Mouse (Mus musculus) macrophage (primary cell): Measurements from ENCODE around the gene 2610318N02Rik. TPM values are rescaled to one million over a fixed set of nuclear protein-coding genes. Genes with fewer than 3 reads are reported as not detected.

Experiments used
- H3K27ac ChIP-seq: fragments of 350-480 bp; formaldehyde crosslinking; 2 replicates; pipeline ENCODE4 v1.9.0; 2021
- H3K36me3 ChIP-seq: fragments of 350-480 bp; formaldehyde crosslinking; 2 replicates; pipeline ENCODE4 v1.9.0; 2021; ENCODE audit errors: inconsistent target
- H3K4me3 ChIP-seq: fragments of 350-480 bp; formaldehyde crosslinking; 2 replicates; pipeline ENCODE4 v1.9.0; 2021; ENCODE audit errors: inconsistent target
- H3K79me2 ChIP-seq: fragments of 350-480 bp; formaldehyde crosslinking; 2 replicates; pipeline ENCODE4 v1.9.0; 2021; ENCODE audit errors: inconsistent target
- WGBS: methylation state at CpG from one replicate; pipeline ENCODE4 v1.1.7; 2026; ENCODE audit warnings: inconsistent platforms; ENCODE audit not compliant: missing documents; 5-methylcytosine and 5-hydroxymethylcytosine counted together
- polyA plus RNA-seq: library from polyadenylated mRNA; stranded (reverse); fragments of 250-400 nt; gene quantifications from 3 replicates; pipeline ENCODE4 v1.2.4, GENCODE M21; 2018; ENCODE audit warnings: inconsistent platforms

2610318N02Rik gene
- polyA plus RNA-seq, 1 experiment from 2014 or later, result 2.5 TPM

DNA sequence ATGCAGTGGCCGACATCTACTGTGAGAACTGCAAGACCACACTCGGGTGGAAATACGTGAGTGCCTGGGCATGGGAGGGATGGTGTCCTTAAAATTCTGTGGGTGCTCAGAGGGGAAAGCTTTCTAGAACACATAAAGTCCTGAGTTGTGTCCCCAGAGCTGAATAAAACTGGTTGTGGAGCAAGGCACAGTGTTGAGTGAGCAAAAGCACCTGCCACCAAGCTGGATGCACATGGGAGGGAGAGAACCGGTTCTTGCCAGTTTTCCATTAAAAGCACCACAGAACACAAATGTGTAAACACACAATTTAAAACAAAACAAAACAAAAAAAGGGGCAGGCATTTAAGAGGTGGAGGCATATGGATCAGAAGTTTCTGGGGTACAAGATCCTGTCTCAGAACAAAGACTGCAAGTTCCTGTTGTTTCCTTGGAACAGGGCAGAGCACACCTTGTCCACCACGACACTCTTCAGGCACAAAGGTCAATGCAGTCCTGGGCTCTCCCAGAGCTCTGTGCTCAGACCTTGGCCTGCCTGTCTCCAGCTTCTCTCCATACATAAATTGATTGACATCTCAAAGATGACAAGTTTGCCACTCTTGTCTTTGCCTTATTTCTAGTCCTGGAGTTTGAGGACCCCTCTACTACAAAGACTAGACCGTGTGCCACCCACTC lies 42.7 kb downstream of the 2610318N02Rik start:
- WGBS, result 98% methylated on average over 6 of the region's 6 CpGs
- peaks cover 53% of the 10 kb centered on the region for H3K36me3 ChIP-seq
- H3K4me3 ChIP-seq, result no peak overlapping the region

DNA sequence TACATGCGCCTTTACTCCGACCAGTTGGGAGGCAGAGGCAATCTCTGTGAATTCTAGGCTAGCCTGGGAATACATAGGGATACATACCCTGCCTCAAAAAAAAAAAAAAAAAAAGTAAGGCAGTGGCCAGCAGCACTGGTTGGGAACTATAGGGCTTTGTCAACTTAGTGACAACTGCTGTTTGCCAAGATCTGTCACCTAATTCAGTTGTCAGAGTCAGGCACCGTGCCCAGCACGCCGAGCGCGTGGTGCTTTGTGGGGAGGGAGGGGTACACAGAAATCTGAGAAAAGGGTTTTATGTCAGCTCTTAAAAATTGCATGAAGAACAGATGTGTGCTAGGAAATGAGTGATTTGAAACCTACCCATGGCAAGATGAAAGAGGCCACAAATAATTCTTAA lies 46.9 kb downstream of the 2610318N02Rik start:
- H3K4me3 ChIP-seq, result no peak overlapping the region
- 98% methylated on average over 7 of the region's 7 CpGs for WGBS
- H3K36me3 ChIP-seq, result peaks cover 17% of the 10 kb centered on the region; the same call in 1 of the 2 replicates

More for the DNA sequence above, 42.7 kb downstream of the 2610318N02Rik start:
- no peaks in the 10 kb centered on the region for H3K79me2 ChIP-seq
- H3K27ac ChIP-seq, result no peak overlapping the region

DNA sequence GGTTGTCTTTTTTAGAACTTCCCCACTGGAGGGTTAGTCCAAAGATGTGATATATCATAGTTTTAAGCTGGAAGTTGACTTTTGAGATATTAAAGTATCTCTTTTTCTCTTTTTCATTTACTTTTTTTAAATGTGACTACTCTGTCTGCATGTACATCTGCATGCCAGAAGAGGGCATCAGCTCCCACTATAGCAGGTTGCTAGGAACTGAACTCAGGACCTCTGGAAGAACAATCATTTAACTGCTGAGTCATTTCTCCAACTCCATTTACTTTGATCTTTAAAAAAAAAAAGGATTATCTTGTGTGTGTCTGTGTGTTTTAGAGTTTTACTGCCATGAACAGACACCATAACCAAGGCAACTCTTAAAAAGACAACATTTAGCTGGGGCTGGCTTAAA lies 48.1 kb downstream of the 2610318N02Rik start:
- Histone ChIP-seq H3K4me3 (no peak overlapping the region), H3K79me2 (no peaks in the 10 kb centered on the region), H3K27ac (no peak overlapping the region), H3K36me3 (peaks cover 8% of the 10 kb centered on the region; the same call in 1 of the 2 replicates)

More for the DNA sequence above, 46.9 kb downstream of the 2610318N02Rik start:
- H3K27ac ChIP-seq, result no peak overlapping the region
- no peaks in the 10 kb centered on the region for H3K79me2 ChIP-seq

DNA sequence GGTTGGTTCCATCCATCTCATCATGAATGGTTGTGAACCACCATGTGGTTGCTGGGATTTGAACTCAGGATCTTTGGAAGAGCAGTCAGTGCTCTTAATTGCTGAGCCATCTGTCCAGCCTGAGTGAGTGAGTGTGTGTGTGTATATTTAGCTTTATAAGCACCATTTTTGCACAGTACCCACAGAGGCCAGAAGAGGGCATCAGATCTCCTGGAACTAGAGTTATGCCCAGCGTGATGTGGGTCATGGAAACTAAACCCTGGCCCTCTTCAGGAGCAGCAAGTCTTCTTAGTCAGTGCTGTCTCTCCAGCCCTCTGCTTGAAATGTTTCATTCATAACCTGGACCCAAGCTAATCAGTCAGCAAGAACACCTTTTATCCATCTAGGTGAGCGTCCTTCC lies 48.7 kb downstream of the 2610318N02Rik start:
- Histone ChIP-seq H3K4me3 (no peak overlapping the region), H3K36me3 (peaks cover 2% of the 10 kb centered on the region; the same call in 1 of the 2 replicates), H3K27ac (no peak overlapping the region), H3K79me2 (no peaks in the 10 kb centered on the region)
- 96% methylated on average over 2 of the region's 2 CpGs for WGBS

DNA sequence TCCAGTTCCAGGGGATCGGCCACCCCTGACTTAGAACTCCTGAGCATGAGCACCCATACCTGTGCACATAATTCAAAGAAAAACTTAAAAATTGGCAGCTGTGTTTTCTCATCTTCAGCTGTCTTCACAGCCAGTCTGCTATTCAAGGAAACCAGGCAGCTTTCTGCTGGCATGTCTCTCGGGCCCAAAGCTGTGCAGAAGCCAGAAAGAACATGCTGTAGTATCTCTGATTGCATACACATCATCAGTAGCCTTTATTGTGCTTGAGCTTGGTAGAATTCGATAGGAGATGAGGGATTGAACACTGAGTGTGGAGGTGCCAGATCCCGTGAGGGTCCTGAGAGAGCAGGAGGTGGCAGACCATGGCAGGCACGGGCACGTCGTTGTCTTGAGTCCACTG lies 52.0 kb downstream of the 2610318N02Rik start:
- H3K27ac ChIP-seq, result no peak overlapping the region
- 98% methylated on average over 7 of the region's 7 CpGs for WGBS
- no peaks in the 10 kb centered on the region for H3K36me3 ChIP-seq
- H3K79me2 ChIP-seq, result no peaks in the 10 kb centered on the region
- H3K4me3 ChIP-seq, result no peak overlapping the region

DNA sequence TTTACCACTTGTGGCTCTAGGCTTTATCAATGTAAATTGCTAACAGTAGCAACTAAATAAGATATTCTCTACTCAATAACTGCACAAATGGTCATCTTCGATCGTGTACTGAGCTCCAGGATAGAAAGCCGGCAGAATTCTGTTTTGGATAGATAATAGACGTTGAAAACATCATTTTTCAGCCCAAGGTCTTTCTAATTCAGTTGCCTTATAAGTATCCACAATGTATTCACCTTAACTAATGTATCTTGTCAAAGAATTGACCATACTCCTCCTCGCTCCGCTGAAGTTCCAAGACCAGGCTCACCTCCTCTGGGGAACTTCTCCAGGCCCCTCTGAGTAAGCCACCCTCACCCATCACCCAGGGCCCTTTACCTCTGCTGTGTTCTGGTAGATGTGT lies 54.3 kb downstream of the 2610318N02Rik start:
- Histone ChIP-seq H3K79me2 (no peaks in the 10 kb centered on the region), H3K4me3 (peak overlapping the region; percentile 24; the same call in 1 of the 2 replicates), H3K36me3 (no peaks in the 10 kb centered on the region), H3K27ac (no peak overlapping the region)
- WGBS, result 46% methylated on average over 6 of the region's 6 CpGs

DNA sequence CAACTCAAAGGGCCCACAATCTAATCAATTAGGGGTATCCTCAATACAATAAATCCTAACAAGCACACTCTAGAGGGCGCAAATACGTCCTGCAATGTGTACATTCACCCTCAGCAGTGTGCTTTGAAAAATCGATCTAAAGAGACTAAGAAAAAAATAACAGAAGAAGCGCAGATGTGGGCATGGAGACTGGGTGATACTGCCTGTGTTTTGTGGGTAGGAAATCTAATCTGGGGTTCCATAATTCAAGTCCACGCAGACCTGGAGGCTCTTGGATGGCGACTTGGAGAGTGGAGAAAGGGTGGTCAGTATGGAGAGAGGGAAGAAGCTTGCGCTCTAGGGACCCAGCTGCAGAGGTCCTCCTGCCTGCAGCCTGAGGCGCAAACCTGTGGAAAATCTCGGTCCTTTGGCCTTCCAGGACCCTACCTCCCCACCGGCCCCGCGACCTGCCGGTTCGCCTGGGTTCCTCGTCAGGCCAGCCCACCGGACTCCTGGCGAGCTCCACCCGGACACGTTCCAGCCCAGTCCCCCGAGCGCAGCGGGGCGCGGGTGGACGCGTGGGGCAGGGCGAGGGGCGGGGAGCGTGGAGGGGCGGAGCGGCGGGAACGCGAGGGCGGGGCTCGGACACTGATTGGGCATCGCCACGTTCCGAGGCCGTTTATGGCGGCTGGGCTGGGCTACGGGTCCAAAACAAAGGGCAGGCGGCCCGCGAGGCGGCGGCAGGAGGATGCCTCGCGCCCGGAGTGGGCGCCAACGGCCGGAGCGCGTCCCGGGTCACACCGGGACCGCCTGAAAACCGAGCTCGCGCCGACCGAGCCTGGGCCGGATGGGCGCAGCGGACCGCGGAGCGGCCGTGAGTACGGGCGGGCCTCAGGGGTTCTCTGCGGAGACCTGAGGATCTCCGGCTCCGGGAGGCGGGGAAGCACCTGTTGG lies 55.2 kb downstream of the 2610318N02Rik start, which contains the start of gene Ypel1:
Ypel1 (plus strand) TSS at position 186 of the 933 bp plus-strand sequence.
- no peaks in the 10 kb centered on the region for H3K36me3 ChIP-seq
- H3K4me3 ChIP-seq, result peak within 1 kb of the TSS; percentile 27
- H3K79me2 ChIP-seq, result no peaks in the 10 kb centered on the region
- H3K27ac ChIP-seq, result no peak within 1 kb of the TSS
- 1% methylated on average over 76 of the region's 76 CpGs for WGBS

DNA sequence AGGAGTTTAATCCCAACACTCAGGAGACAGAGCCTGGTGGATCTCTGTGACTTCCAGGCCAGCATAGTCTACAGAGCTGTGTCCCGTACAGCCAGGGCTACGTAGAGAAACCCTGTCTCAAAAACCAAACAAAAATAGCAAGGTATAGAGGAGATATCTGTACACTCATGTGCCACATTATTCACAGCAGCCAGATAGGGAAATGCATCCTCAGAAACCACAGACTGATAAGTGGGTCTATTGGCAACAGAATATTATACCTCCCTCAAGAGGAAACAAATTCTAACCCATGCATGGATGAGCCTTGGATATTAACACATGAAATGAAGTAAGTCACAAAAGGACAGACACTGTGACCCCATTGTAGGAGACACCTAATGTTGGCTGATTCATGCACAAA lies 57.4 kb downstream of the 2610318N02Rik start:
- H3K27ac ChIP-seq, result no peak overlapping the region
- H3K79me2 ChIP-seq, result no peaks in the 10 kb centered on the region
- WGBS, result 87% methylated on average over 2 of the region's 2 CpGs

More for the DNA sequence above, 57.4 kb downstream of the 2610318N02Rik start:
- no peak overlapping the region for H3K4me3 ChIP-seq
- no peaks in the 10 kb centered on the region for H3K36me3 ChIP-seq

Other genes starting within 250 kb of the 2610318N02Rik start
- gene Ppm1f, start 228.7 kb downstream of the 2610318N02Rik start, polyA plus RNA-seq, result 6.8 to 15.8 TPM (median 9.9 TPM) in 3 replicates
- gene Mapk1, start 141.8 kb downstream of the 2610318N02Rik start, polyA plus RNA-seq, result 92.1 to 122 TPM (median 94.8 TPM) in 3 replicates
- 0.14 to 0.25 TPM in 2 of 3 replicates, not detected in the other for gene Ypel1, start 55.5 kb downstream of the 2610318N02Rik start, polyA plus RNA-seq
- gene Ppil2, start 13.9 kb downstream of the 2610318N02Rik start, polyA plus RNA-seq, result 57.9 to 116 TPM (median 63.8 TPM) in 3 replicates
- 56.1 to 133 TPM (median 86.1 TPM) in 3 replicates for gene Sdf2l1, start 7.2 kb upstream of the 2610318N02Rik start, polyA plus RNA-seq
- 1.3 to 7.1 TPM (median 2.0 TPM) in 3 replicates for gene Ydjc, start 19.5 kb upstream of the 2610318N02Rik start, polyA plus RNA-seq
- gene Ccdc116, start 22.1 kb upstream of the 2610318N02Rik start, polyA plus RNA-seq, result 0.03 to 0.11 TPM in 2 of 3 replicates, not detected in the other
- gene Ube2l3, start 77.5 kb upstream of the 2610318N02Rik start, polyA plus RNA-seq, result 216 to 529 TPM (median 268 TPM) in 3 replicates
- gene Rimbp3, start 83.4 kb upstream of the 2610318N02Rik start, polyA plus RNA-seq, result not detected in 3 replicates
- gene Hic2, start 108.4 kb upstream of the 2610318N02Rik start, polyA plus RNA-seq, result 1.1 to 1.4 TPM (median 1.4 TPM) in 3 replicates
- 2.2 to 2.7 TPM (median 2.2 TPM) in 3 replicates for gene Tmem191c, start 150.9 kb upstream of the 2610318N02Rik start, polyA plus RNA-seq
- gene Serpind1, start 206.2 kb upstream of the 2610318N02Rik start, polyA plus RNA-seq, result not detected in 3 replicates